Mouse (Mus musculus): Measurements from ENCODE around the gene Rpl14.

Rpl14 gene

DNA sequence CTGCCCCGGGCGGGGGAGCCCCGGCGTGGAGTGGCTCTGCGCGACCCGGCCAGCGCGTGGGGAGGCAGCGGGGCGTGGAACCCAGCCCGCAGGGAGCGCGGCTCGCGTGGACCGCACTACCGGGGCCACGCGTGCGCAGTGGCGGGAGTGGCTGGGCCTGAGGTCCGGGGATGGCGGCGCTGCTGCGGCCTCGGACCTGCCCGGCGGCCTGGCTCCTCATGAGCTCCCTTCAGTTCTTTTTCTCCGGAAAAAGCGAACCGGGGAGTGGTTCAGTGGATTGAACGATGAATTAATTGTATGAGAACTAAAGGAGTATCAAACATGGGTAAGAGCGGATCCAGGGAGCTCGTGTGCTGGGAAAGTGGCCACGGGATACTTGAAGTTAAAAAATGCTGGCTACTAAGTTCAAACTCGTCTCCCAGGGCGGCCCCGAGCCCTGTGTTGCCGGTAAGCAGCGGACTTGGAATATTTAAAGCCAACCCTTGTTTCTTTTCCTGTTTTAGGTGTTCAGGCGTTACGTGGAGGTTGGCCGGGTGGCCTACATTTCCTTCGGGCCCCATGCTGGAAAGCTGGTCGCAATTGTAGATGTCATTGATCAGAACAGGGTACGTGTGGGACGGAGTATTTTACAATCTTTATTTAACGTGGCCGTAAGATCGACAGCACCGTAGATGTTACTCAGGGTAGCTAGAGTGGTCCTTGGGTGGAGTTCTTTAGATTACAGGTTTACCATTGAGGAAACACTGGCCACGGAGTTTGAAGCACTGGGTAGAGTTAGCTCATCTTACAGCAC, 545 bp downstream of the Rpl14 start:
- DNase-seq (ENCODE audit: low read depth, low spot score), result no peak

DNA sequence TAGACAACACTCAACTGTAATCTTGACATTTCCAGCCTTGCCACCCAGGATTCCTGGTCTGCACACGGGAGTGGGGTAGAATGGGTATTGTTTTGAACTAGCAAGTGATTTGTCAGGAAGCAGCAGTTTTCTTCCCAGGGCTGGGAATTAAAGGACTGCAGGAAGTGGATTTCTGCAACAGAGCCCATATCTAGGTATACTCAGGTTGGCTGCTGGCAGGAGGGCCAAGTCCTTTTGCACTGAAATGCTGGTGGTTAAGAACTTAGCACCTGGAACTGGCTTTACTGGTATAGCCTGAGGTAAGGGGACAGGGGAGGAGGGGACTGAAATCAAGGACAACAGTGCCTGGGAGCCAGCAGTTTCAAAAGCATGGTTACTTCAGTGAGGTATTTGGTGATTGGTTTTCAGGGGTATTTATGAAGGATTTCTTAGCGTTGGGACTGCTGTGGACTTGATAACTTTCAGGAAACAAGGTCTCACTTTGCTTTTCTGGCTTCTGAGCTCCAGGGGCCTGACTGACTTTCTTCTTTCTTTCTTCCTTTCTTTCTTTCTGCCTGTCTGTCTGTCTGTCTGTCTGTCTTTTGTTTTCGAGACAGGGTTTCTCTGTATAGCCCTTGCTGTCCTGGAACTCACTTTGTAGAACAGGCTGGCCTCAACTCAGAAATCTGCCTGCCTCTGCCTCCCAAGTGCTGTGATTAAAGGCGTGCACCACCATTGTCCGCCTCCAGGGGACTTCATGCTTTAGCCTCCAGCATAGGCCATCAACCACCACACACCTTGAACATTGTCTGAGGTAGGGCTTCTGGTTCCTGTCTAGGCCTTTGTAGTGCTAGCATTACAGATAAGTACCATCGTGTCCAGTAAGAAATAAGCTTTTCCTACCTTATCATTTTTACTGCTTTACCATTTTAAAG, 4.8 kb downstream of the Rpl14 start:
- DNase-seq (ENCODE audit: low read depth, low spot score), result no peak

DNA sequence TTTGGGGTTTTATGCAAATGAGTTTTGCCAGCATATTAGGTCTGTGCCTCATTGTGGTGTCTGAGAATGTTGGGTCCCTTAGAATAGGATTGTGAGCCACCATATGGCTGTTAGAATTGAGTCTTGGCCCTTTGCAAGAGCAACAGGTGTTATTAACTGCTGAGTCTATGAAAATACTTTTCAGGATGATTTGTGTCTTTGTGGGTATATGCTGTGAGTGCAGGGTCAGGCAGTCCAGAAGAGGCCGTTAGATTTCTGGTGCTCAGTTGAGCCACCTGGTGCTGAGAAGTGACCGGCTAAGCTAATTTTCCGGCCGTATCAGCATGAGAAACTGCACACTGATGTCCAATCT, 5.4 kb downstream of the Rpl14 start:
- DNase-seq (ENCODE audit: low read depth, low spot score), result no peak

GRCm38 (mm10) chr9:120577133-120577651, 5.9 kb downstream of the Rpl14 start:
- DNase-seq (ENCODE audit: low read depth, low spot score), result peak; percentile 84

DNA sequence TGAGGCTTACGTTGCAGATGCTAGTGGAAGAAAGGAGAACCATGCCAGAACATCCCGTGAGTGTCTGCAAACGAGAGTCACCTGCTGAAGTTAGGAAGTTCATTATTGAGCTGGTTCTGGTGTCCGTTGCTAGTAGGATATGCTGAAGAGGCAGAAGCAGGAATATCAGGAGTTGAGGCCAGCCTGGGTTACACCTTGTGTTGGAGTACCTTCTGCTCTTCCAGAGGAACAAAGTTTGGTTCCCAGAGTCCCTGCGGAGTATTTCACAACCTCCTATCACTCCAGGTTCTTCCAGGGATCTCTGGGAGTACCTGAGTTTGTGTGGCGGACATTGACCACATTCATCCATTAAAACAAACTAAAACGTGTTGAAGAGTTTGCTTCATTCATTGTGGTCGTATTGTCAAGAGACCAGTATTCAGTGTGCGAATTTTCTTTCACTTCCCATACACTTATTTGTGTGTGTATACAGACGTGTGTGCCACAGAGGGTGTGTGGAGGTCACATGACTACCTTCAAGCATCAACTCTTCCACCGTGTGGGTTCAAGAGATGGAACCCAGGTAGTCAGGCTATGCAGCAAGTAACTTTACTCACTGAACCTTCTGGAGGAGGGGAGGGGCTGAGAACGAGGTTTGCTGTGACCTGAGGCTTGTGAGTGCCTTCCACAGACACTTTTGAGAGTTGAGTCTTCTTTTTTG, 6.6 kb downstream of the Rpl14 start:
- no peak for DNase-seq (ENCODE audit: low read depth, low spot score)

DNA sequence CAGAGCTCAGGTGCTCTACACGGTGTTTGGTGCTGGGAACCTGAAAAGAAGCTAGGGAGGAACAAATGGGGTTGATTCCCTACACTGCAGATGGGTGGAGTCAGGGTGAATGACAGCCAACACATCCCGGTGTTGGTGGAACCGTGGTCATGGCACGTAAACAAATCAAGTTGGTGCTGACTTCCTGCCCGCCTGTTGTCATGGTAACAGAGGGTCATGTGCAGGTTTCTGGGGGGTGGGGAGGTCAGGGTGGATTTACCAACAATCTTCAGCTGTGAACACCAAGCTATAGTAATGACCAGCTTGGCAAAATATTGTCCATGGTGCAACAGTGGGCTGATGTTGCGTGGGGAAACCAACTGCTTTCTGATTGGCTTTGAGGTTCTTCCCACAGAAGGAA, 7.5 kb downstream of the Rpl14 start:
- no peak for DNase-seq (ENCODE audit: low read depth, low spot score)

DNA sequence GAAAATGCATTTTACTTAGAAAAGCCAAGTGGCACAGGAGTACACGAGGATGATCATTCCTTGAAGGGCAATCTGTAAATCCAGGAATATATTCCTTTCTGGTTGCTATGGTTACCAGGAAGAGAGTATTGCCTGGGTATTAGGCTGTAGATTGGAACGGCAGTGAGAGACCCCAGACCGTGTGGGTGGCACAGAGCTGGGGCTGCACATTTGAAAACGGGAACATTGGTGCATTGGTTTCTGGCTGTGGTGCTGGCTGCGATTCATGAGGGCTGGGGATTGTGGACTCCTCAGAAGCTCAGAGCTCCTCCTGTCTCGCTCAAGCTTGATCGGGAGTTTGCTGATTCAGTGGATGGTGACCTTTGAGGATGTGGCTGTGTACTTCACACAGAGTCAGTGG, 8.6 kb downstream of the Rpl14 start:
- no peak for DNase-seq (ENCODE audit: low read depth, low spot score)

- no peak for DNase-seq (ENCODE audit: low read depth, low spot score)
These were observed 10.8 kb downstream of the Rpl14 start for GRCm38 (mm10) chr9:120581941-120582618.

GRCm38 (mm10) chr9:120582619-120583308, 11.5 kb downstream of the Rpl14 start:
- peak; percentile 76 for DNase-seq (ENCODE audit: low read depth, low spot score)

- DNase-seq (ENCODE audit: low read depth, low spot score), result no peak
These were observed 12.1 kb downstream of the Rpl14 start for GRCm38 (mm10) chr9:120583314-120583713.

GRCm38 (mm10) chr9:120586546-120586945, 15.3 kb downstream of the Rpl14 start:
- no peak for DNase-seq (ENCODE audit: low read depth, low spot score)

DNA sequence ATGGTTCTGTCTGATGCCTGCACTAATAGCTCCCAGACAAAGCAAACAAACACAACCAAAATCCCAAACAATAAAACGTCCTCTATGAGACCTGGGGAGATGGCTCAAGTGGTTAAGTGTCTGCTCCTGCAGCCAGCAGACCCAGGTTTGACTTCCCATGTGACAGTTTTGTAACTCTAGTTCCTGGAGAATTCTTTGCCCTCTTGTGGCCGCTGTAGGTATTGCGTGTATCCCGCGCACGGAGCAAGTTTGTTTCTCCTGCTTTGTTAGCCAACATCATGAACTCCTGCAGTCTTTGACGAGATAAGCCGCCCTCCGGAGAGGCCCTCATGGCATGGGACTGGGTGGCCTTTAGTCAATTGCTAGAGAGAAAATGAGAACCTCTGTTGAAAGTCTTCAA, 20.2 kb downstream of the Rpl14 start:
- DNase-seq (ENCODE audit: low read depth, low spot score), result no peak

GRCm38 (mm10) chr9:120593383-120594101, 22.3 kb downstream of the Rpl14 start:
- no peak for DNase-seq (ENCODE audit: low read depth, low spot score)

GRCm38 (mm10) chr9:120594839-120595238, 23.6 kb downstream of the Rpl14 start:
- no peak for DNase-seq (ENCODE audit: low read depth, low spot score)

GRCm38 (mm10) chr9:120595306-120595705, 24.1 kb downstream of the Rpl14 start:
- DNase-seq (ENCODE audit: low read depth, low spot score), result no peak

- no peak for DNase-seq (ENCODE audit: low read depth, low spot score)
These were observed 30.4 kb downstream of the Rpl14 start for GRCm38 (mm10) chr9:120601488-120602171.

GRCm38 (mm10) chr9:120602172-120602838, 31.1 kb downstream of the Rpl14 start:
- DNase-seq (ENCODE audit: low read depth, low spot score), result no peak

DNA sequence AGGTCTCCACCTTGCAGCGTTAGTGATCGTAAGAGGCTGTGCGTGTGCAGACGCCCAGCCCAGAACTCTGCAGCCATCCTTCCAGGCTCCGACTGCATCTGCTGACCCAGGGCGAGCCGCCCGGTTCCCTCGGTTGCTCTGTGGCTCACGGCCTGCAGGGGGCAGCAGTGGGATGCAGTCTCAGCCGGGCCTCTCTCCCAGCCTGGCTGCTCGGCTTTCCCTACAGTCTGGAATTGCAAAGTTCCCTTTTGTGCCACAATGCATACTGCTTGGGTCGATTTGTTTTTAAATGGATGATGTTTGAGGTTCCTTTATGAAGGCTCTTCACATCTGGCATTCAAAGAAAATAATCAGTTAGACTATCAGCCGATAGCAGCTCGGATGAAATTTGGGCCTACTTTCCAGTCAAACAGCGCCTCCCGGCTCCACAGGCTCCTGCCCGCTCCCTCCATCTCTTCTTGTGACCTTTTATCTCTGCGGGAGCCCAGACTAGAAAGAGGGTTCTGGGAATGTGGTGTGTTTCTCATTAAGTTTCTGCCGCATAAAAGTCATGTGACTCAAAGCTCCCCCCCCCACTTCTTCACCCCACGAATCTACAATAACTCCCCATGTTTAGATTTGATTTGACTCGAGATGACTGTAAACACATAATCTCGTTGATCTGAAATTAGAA, 31.7 kb downstream of the Rpl14 start:
- peak; percentile 58 for DNase-seq (ENCODE audit: low read depth, low spot score)

Data from brain, embryonic 18.5 days (tissue).